Mouse (Mus musculus): Measurements from ENCODE around the gene Vps50.
"Not testable (repeated sequence)": the region's sequence is repeated elsewhere in the genome, so short reads cannot be mapped to it uniquely, and the experiment has no call there.

The Vps50 gene

GRCm38 (mm10) chr6:3498162-3498848, at the start of gene Vps50, which contains the start of gene Hepacam2:
Gene Vps50, plus strand, starts transcription at chr6:3498382.
Gene Hepacam2, minus strand, starts transcription at chr6:3498298.
- DNase-seq: peak; percentile 70 to 78

DNA sequence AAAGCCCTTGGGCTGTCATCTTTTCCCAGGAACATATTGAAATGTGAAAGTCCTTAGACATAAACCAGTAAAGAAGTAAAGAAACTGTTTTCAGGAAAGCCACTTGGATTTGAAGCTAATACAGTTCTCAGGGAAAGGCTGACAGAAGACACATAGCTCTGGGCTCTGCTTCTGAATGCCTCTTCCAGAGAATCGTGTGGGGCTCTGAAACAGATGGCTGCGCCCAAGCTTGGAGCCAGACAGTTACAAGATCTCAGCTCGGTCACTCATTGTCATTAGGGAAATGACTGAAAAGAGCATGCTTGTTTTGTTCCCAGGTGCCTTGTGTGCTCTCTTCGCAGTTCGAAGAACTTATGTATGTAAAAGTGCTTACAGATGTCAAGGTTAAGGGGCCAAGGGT, 43.8 kb upstream of the Vps50 start:
- no peak for DNase-seq

DNA sequence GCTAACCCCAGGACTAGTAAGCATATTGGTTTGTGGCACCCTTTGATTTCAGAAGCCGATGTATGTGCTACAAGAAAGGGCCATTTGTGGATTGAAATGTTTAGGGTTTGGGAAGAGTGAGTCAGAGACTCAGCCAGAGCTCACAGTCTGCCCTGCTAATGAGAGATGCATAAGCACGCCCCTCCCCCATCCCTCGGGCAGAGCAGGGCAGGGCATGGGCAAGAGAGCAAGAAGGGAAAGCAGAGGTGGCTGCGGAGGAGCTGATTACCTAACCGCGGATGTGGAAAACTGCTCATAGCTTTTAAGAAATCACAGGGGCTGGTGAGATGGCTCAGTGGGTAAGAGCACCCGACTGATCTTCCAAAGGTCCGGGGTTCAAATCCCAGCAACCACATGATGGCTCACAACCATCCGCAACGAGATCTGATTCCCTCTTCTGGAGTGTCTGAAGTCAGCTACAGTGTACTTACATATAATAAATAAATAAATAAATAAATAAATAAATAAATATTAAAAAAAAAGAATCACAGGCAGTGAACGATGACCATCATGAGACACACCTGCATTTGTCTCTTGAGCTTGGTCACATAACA, 42.1 kb upstream of the Vps50 start:
- DNase-seq: no peak

- DNase-seq: no peak
Observed at GRCm38 (mm10) chr6:3463026-3463425, 35.2 kb upstream of the Vps50 start.

- no peak for DNase-seq
Observed at GRCm38 (mm10) chr6:3463594-3463993, 34.6 kb upstream of the Vps50 start.

DNA sequence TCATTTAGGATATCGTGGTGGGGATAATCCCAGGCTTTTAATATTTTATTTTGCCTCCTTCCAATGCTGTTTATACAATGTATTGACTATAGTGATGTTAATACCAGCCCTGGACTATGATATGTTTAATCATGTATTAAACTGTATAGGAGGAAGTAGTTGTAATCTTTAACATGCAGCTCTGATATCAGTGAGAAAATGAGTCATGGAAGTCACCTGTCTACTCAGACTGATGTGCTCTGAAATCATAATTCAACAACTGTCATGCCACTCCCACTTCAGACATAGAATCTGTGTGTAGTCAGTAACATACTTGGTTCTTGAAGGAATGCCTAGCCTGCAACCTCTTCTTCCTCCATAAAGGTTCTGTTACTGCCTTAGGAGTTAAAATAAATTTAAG, 29.6 kb upstream of the Vps50 start:
- DNase-seq: no peak

GRCm38 (mm10) chr6:3470706-3471105, 27.5 kb upstream of the Vps50 start:
- no peak for DNase-seq

DNA sequence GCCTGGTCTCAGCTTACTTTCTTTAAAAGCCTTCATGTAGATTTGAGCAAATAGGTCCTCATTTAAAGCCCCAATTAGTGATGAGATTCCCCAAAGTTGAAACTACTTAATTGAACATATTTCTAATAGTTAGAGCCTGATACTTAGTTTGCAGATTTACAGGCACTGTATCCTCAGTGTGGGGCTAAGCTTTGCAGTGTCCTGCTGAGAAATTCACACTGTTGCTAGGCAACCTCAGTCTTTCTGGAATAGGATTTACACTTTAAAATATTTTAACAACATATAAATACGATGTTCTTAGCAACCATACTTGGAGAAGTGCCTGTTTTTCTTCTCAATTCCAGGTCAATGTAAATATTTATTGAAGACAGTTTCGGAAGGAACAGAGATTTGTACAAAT, 21.9 kb upstream of the Vps50 start:
- no peak for DNase-seq

DNA sequence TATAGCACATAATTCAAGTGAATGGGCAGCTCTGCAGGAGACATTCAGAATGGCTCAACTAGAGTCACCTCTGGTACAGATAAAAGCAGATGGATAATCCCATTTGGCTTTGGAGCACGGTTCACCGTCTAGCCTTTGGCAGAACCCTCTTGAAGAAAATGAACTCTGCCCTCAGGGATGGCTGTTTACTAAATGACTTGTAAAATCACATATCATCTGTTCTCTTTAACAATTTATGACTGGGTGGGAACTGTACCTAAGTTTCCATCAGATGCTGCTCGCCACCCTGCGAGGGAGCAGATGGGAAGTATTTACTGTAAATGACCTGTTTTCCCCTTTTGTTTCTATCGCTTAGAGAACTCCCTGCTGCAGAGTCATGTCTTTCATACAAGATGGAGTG, 18.3 kb upstream of the Vps50 start:
- no peak for DNase-seq

DNA sequence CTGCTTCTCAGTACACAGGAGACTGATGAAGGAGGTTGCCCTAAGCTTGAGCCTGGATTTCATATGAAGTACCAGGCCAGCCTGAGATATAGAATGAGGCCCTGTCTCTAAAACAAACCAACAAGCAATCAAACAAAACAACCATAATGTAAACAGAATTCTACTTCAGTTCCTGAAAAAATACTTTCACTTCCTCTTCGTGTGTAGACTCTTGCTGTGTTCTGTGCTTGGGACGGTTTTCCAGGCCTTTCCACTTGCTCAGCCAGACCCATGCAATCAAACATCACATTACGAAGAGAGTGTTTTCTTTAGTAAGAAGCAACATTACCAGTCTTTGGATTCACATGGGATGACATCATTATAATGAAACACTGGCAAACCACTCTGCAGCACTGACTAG, 16.5 kb upstream of the Vps50 start:
- DNase-seq: no peak

GRCm38 (mm10) chr6:3485133-3485532, 13.0 kb upstream of the Vps50 start:
- DNase-seq: no peak

DNA sequence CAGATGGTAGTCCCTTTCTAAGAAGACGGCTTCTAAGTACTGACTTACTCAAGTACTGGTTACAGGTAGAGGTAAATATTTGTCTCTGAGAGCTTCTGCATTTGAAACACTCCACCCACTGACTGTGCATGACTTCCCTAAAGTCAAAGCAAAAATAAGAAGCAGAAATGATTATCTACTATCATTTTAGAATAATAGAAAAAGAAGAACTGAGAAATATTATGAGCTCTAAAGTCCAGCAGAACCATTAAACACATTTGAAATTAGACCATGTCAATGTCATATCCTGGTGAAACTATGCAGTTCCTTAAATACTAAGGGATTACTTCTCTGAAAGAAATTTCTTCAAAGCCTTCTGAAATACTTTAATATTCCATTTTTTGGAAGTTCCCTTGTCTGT, 10.8 kb upstream of the Vps50 start:
- DNase-seq: no peak

GRCm38 (mm10) chr6:3494285-3494684, 3.9 kb upstream of the Vps50 start:
- no peak for DNase-seq

- no peak for DNase-seq
Observed at GRCm38 (mm10) chr6:3496210-3496609, 2.0 kb upstream of the Vps50 start.

DNA sequence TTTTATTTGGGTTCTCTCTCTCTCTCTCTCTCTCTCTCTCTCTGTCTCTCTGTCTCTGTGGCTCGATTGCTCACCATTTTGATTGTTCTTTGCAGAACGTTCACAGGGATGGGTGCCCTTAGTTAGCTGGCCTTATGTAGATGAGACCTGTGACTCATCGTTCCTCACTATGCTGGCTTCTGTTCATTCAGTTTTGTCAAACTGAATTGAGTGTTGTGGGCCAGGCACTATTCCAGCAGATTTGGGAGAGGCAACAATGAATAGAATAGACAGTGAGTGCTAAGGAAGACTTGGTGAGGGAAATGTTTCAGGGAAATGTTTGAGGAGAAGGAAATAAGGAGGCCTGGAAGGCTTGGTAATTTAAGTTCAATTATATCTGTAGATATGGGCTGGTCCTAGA, 2.1 kb downstream of the Vps50 start:
- DNase-seq: no peak

DNA sequence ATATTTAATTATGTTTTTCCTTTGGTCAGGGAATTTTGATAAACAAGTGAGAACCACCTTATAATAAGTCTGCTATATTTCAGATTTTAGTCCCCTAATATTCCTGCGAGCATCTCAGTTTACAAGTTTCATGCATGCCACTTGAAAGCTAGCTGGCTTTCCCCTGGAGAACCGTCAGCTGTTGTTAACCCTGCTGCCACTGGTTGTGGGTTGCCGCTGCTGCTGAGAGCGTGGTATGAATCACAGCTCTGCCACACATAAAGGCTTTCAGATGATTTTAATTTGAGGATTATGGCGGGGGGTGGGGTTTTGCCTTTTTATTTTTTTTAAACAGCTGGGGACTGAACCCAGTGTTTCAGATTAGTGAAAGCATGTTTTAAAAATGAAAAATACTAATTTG, 7.1 kb downstream of the Vps50 start:
- no peak for DNase-seq

GRCm38 (mm10) chr6:3507078-3507477, 8.9 kb downstream of the Vps50 start:
- no peak for DNase-seq

- DNase-seq: not testable (repeated sequence)
Observed at GRCm38 (mm10) chr6:3508151-3508550, 10.0 kb downstream of the Vps50 start.

DNA sequence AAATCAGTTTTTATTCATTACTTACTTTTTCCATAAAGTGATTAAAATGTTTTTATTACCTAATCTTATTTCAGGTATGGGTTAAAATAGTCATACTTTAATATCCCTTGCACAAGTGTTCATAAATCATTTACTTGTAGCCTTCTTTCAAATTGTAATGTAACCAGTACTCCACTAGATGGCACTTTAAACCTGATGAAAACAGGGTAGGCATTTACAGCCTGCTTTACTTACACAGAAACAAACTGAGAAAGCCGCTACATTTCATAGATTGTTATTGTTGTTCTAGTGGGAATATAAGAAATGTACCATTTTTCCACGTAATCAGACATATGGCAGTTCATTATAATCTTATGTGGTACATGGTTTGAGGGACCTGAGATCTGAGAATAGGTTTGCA, 11.6 kb downstream of the Vps50 start:
- no peak for DNase-seq

GRCm38 (mm10) chr6:3511116-3511515, 12.9 kb downstream of the Vps50 start:
- DNase-seq: no peak

DNA sequence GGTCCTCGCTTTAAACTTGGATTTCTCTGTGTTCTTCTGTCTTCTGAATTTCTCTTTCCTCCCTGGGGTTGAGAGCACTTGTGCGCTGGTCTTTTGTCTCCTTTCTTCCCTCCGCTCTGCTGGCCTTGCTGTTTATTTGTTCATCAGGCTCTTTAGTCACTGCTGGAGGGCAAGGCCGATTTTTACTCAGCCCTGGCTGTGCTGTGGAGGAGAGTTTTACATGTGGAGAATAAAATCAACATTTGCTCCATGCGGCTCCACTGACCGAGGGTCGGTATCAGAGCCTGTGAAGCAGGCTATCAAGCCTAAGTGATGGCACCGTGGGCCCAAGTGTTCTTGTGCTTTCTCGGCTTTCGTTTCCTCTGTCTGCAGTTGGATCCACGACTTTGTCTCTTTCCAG, 13.4 kb downstream of the Vps50 start:
- no peak for DNase-seq

GRCm38 (mm10) chr6:3512611-3513010, 14.4 kb downstream of the Vps50 start:
- DNase-seq: no peak

DNA sequence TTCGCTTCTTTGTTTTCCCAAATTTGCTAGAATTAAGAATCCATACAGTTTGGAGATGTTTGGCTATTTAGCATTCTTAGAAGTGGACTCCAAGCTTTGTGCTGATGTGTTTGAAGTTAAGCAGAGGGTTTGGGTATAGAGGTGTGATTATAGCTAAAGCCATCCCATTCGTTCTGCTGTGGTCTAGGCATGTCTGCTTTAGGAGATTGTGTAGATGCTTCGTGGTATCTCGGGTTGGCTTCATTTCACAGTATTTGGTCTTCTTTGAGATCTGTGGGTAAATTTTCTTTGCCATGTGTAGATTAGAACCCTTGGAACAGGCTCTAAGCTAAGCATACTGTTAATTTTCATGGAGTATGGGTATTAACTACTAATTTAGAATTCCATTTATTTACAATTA, 30.0 kb downstream of the Vps50 start:
- DNase-seq: no peak

DNA sequence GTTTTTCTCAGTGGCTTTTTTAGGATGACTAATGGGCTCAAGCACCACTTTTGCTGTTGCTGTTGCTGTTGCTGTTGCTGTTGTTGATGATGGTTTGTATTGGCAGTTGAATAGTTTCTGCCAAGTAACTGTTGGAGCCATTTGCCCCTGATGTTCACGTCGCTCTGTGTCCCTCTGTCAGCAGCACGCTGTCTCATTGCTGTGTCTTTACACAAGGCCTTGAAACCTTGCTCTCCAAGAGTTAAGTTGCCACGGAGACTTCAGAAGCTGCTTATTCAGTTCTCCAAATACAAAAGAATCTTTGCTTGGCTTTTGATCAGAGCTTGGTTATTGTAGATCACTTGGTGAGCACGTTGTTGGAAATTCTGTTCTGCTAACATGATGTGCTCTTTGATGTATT, 33.3 kb downstream of the Vps50 start:
- no peak for DNase-seq

DNA sequence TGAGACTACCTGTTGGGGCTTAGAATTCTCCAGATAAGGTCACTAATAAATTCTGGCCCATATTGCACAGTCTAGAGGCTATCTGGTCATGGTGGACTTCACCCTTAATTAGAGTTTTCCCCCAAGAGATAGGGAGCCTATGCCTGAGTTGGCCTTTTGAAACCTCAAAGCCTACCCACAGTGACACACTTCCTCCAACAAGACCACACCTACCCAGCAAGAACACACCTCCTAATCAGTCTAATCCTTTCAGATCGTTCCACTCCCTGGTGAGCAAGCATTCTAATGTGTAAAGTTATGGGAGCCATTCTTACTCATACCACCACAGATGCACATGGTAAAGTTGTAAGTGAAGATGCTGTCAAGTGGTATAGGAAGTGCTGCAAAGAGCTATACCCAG, 37.9 kb downstream of the Vps50 start:
- no peak for DNase-seq
